Mouse (Mus musculus) bone marrow macrophage, adult 2 months (primary cell): Measurements from ENCODE around the gene Sox5.

Source experiments
- CTCF ChIP-seq: IDR thresholded peaks from 2 replicates; pipeline ENCODE4 v1.5.1; 2012; ENCODE audit warnings: low read depth, mild to moderate bottlenecking, low read length, moderate library complexity
- POLR2A ChIP-seq: IDR thresholded peaks from 2 replicates; pipeline ENCODE4 v1.6.1; 2012; ENCODE audit warnings: mild to moderate bottlenecking, low read depth, low read length, borderline replicate concordance

DNA sequence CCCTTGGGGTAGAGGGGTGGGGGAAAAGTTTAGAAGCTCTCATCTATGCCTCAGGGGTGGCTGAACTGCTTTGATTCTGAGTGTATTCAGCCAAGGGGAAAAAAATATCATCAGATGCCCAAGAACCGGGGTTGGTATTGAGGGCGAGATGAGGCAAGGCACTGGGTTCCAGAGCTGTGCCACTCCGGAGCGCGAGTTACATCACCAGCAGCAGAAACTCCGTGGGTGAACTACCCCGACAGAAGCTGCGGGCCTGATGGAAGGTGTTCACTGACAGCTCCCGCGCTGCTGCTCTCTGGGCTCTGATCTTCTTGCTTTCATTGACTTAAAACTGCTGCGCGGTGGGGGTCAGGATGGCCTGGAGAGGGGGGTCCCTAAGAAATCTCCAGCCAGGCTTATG, 1.1 kb upstream of the Sox5 start:
- TF ChIP-seq POLR2A = no peak
- no peak for TF ChIP-seq CTCF
